Mouse (Mus musculus): ENCODE measurements around the gene Sirt5. TPM values are rescaled to one million over a fixed set of nuclear protein-coding genes. Genes with fewer than 3 reads are reported as not detected.

Gene Sirt5
- polyA plus RNA-seq, 1 experiment from 2014 or later = 19.6 TPM

DNA sequence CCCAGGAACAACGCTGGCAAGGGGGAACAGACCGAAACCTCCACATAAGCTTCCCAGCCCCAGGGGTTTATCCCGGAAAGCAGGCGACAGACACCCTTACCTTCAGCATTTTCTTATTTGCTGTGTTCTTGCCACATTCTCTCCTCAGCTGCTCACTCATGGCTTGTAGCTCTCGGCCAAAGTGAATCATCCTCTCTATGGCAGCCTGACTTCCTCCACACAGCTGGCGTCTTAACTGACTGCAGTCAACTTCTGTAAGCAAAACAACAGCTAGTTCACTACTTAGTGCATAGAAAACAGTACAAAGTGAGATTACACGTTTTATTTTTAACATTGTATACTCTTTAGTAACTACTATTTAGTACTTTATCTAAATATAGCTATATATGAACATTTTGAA lies 47.0 kb downstream of the Sirt5 start:
- H3K4me1 ChIP-seq (ENCODE audit: insufficient read depth, low read length) = no peaks in the 10 kb centered on the region
- H3K9me3 ChIP-seq (ENCODE audit: low read length) = no peaks in the 10 kb centered on the region
- ATAC-seq (ENCODE audit: low FRiP score, low TSS enrichment) = no peak
- H3K4me3 ChIP-seq (ENCODE audit: low read length) = no peak overlapping the region
- no peak overlapping the region for H3K27ac ChIP-seq (ENCODE audit: low read length)
- no peak overlapping the region for H3K9ac ChIP-seq (replicated peaks; ENCODE audit: low read length)
- 86% methylated on average over 7 of the region's 7 CpGs for WGBS
- H3K27me3 ChIP-seq (ENCODE audit: insufficient read depth, low read length) = no peaks in the 10 kb centered on the region
- H3K36me3 ChIP-seq (ENCODE audit: insufficient read depth, low read length) = peaks cover 44% of the 10 kb centered on the region
- H3K4me2 ChIP-seq (replicated peaks; ENCODE audit: low read depth, low read length) = no peak overlapping the region

GRCm38 (mm10) chr13:43413611-43414010 lies 48.3 kb downstream of the Sirt5 start:
- Histone ChIP-seq H3K36me3 (ENCODE audit: insufficient read depth, low read length) (peaks cover 48% of the 10 kb centered on the region), H3K9ac (replicated peaks; ENCODE audit: low read length) (no peak overlapping the region), H3K9me3 (ENCODE audit: low read length) (no peaks in the 10 kb centered on the region), H3K27ac (ENCODE audit: low read length) (no peak overlapping the region), H3K4me2 (replicated peaks; ENCODE audit: low read depth, low read length) (no peak overlapping the region), H3K27me3 (ENCODE audit: insufficient read depth, low read length) (no peaks in the 10 kb centered on the region), H3K4me1 (ENCODE audit: insufficient read depth, low read length) (no peaks in the 10 kb centered on the region), H3K4me3 (ENCODE audit: low read length) (no peak overlapping the region)
- WGBS = 92% methylated on average over 2 of the region's 2 CpGs
- no peak for ATAC-seq (ENCODE audit: low FRiP score, low TSS enrichment)

DNA sequence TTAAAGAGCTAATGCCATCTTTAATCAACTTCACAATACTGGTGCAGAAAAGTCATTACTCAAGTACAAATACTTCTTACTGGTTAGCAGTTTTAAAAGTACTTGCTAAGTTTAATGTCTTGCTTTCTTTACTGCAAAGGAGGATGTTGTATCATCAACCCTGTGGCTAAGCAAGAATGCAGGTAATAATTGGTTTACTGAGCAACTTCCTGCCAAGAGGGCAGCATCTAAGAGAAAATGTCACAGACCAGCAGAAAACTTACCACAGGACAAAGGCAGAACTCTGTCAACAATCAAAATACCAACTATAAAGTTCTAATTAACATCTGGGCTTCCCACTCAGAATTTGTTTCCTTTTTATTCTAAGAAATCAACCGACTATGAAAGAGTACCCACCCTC lies 50.0 kb downstream of the Sirt5 start:
- Histone ChIP-seq H3K4me3 (ENCODE audit: low read length) (no peak overlapping the region), H3K9me3 (ENCODE audit: low read length) (no peaks in the 10 kb centered on the region), H3K4me2 (replicated peaks; ENCODE audit: low read depth, low read length) (no peak overlapping the region), H3K27me3 (ENCODE audit: insufficient read depth, low read length) (no peaks in the 10 kb centered on the region), H3K27ac (ENCODE audit: low read length) (no peak overlapping the region), H3K9ac (replicated peaks; ENCODE audit: low read length) (no peak overlapping the region), H3K36me3 (ENCODE audit: insufficient read depth, low read length) (peaks cover 52% of the 10 kb centered on the region), H3K4me1 (ENCODE audit: insufficient read depth, low read length) (no peaks in the 10 kb centered on the region)
- ATAC-seq (ENCODE audit: low FRiP score, low TSS enrichment) = no peak
- whole genome bisulfite sequencing = 81% methylated on average over 1 of the region's 1 CpGs

DNA sequence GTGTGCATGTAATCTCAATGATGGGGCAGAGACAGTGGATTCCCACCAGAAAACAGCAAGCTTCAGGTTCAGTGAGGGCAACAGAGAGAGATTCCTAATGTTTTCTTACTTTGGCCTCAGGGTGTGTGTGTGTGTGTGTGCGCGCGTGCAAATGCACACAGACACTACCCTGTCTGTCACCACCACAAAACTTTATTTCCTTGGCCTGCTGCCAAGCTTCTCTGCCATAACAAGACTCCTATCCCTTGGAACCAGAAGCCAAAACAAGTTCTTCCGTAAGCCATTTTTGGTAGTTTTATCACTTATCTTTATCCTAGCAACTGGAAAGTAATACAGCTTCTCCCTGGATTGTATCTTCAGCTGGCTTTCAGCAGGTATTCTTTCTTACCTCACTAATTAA lies 63.1 kb downstream of the Sirt5 start:
- no peak for ATAC-seq (ENCODE audit: low FRiP score, low TSS enrichment)
- peaks cover 26% of the 10 kb centered on the region for H3K36me3 ChIP-seq (ENCODE audit: insufficient read depth, low read length)
- no peaks in the 10 kb centered on the region for H3K4me1 ChIP-seq (ENCODE audit: insufficient read depth, low read length)
- H3K4me2 ChIP-seq (replicated peaks; ENCODE audit: low read depth, low read length) = no peak overlapping the region
- no peak overlapping the region for H3K9ac ChIP-seq (replicated peaks; ENCODE audit: low read length)
- H3K27me3 ChIP-seq (ENCODE audit: insufficient read depth, low read length) = no peaks in the 10 kb centered on the region
- WGBS = 85% methylated on average over 4 of the region's 4 CpGs
- no peak overlapping the region for H3K4me3 ChIP-seq (ENCODE audit: low read length)
- no peak overlapping the region for H3K27ac ChIP-seq (ENCODE audit: low read length)
- H3K9me3 ChIP-seq (ENCODE audit: low read length) = no peaks in the 10 kb centered on the region

GRCm38 (mm10) chr13:43433395-43433794 lies 68.1 kb downstream of the Sirt5 start:
- Histone ChIP-seq H3K27me3 (ENCODE audit: insufficient read depth, low read length) (no peaks in the 10 kb centered on the region), H3K4me1 (ENCODE audit: insufficient read depth, low read length) (no peaks in the 10 kb centered on the region), H3K9ac (replicated peaks; ENCODE audit: low read length) (no peak overlapping the region), H3K4me3 (ENCODE audit: low read length) (no peak overlapping the region), H3K36me3 (ENCODE audit: insufficient read depth, low read length) (peaks cover 14% of the 10 kb centered on the region), H3K27ac (ENCODE audit: low read length) (no peak overlapping the region), H3K4me2 (replicated peaks; ENCODE audit: low read depth, low read length) (no peak overlapping the region), H3K9me3 (ENCODE audit: low read length) (0 out of 2 replicates have a peak, but pooled peaks cover 2% of the 10 kb centered on the region)
- WGBS = 81% methylated on average over 2 of the region's 2 CpGs
- no peak for ATAC-seq (ENCODE audit: low FRiP score, low TSS enrichment)

DNA sequence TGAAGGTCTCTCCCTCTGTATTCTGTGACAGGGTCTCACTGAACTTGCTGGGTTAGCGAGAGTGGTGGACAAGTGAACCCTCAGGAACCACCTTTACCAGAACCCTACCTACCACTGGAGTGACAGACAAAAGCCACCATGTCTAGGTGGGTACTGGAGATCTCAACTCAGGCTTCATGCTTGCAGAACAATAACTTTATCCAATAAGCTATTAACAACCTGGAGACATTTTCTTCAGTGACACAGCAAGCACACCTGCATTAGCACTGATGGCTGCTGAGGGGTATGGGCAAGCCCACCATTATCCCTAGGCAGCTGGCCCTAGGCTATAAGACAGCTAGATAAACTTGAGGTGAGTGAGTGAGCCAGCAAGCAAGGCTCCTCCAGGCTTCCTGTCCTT lies 75.1 kb downstream of the Sirt5 start:
- no peaks in the 10 kb centered on the region for H3K27me3 ChIP-seq (ENCODE audit: insufficient read depth, low read length)
- no peak overlapping the region for H3K27ac ChIP-seq (ENCODE audit: low read length)
- no peak overlapping the region for H3K4me3 ChIP-seq (ENCODE audit: low read length)
- H3K9ac ChIP-seq (replicated peaks; ENCODE audit: low read length) = no peak overlapping the region
- H3K4me2 ChIP-seq (replicated peaks; ENCODE audit: low read depth, low read length) = no peak overlapping the region
- H3K4me1 ChIP-seq (ENCODE audit: insufficient read depth, low read length) = no peaks in the 10 kb centered on the region
- 0 out of 2 replicates have a peak, but pooled peaks cover 2% of the 10 kb centered on the region for H3K9me3 ChIP-seq (ENCODE audit: low read length)
- no peak for ATAC-seq (ENCODE audit: low FRiP score, low TSS enrichment)
- H3K36me3 ChIP-seq (ENCODE audit: insufficient read depth, low read length) = no peaks in the 10 kb centered on the region
- 100% methylated on average over 1 of the region's 1 CpGs for WGBS

DNA sequence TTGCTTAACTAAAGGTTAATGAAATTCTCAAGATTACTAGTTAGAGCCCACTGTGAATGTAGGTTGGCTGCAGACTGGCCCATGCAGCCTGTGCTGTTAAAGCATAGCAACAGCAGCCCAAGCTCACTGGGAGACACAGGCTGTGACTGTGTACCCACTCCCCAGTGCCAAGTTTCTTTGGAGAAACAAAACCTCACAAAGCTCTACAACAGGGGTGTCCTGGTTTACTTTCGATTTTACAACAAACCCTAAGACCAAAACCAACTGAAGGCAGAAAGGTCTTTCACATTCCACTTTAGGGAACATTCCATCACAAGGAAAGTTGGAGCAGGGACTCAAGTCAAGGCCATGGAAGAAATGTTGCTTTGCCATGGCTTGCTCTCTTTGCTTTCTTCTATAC lies 77.3 kb downstream of the Sirt5 start:
- no peak overlapping the region for H3K27ac ChIP-seq (ENCODE audit: low read length)
- peaks cover 9% of the 10 kb centered on the region; the same call in 1 of the 2 replicates for H3K4me1 ChIP-seq (ENCODE audit: insufficient read depth, low read length)
- no peak for ATAC-seq (ENCODE audit: low FRiP score, low TSS enrichment)
- H3K4me3 ChIP-seq (ENCODE audit: low read length) = no peak overlapping the region
- H3K9ac ChIP-seq (replicated peaks; ENCODE audit: low read length) = no peak overlapping the region
- no peaks in the 10 kb centered on the region for H3K36me3 ChIP-seq (ENCODE audit: insufficient read depth, low read length)
- no peak overlapping the region for H3K4me2 ChIP-seq (replicated peaks; ENCODE audit: low read depth, low read length)
- H3K27me3 ChIP-seq (ENCODE audit: insufficient read depth, low read length) = no peaks in the 10 kb centered on the region
- 0 out of 2 replicates have a peak, but pooled peaks cover 1% of the 10 kb centered on the region for H3K9me3 ChIP-seq (ENCODE audit: low read length)
- 94% methylated on average over 1 of the region's 1 CpGs for WGBS

GRCm38 (mm10) chr13:43443706-43444105 lies 78.4 kb downstream of the Sirt5 start:
- no peak for ATAC-seq (ENCODE audit: low FRiP score, low TSS enrichment)
- no peak overlapping the region for H3K9ac ChIP-seq (replicated peaks; ENCODE audit: low read length)
- WGBS = 86% methylated on average over 4 of the region's 4 CpGs
- peaks cover 12% of the 10 kb centered on the region; the same call in 1 of the 2 replicates for H3K4me1 ChIP-seq (ENCODE audit: insufficient read depth, low read length)
- no peaks in the 10 kb centered on the region for H3K36me3 ChIP-seq (ENCODE audit: insufficient read depth, low read length)
- H3K27ac ChIP-seq (ENCODE audit: low read length) = no peak overlapping the region
- H3K9me3 ChIP-seq (ENCODE audit: low read length) = no peaks in the 10 kb centered on the region
- no peaks in the 10 kb centered on the region for H3K27me3 ChIP-seq (ENCODE audit: insufficient read depth, low read length)
- H3K4me3 ChIP-seq (ENCODE audit: low read length) = no peak overlapping the region
- H3K4me2 ChIP-seq (replicated peaks; ENCODE audit: low read depth, low read length) = no peak overlapping the region

GRCm38 (mm10) chr13:43444717-43445116 lies 79.4 kb downstream of the Sirt5 start:
- 93% methylated on average over 3 of the region's 3 CpGs for WGBS
- Histone ChIP-seq H3K27ac (ENCODE audit: low read length) (no peak overlapping the region), H3K4me3 (ENCODE audit: low read length) (no peak overlapping the region), H3K4me2 (replicated peaks; ENCODE audit: low read depth, low read length) (no peak overlapping the region), H3K9ac (replicated peaks; ENCODE audit: low read length) (no peak overlapping the region), H3K36me3 (ENCODE audit: insufficient read depth, low read length) (no peaks in the 10 kb centered on the region), H3K4me1 (ENCODE audit: insufficient read depth, low read length) (peaks cover 12% of the 10 kb centered on the region; the same call in 1 of the 2 replicates), H3K9me3 (ENCODE audit: low read length) (no peaks in the 10 kb centered on the region), H3K27me3 (ENCODE audit: insufficient read depth, low read length) (no peaks in the 10 kb centered on the region)
- ATAC-seq (ENCODE audit: low FRiP score, low TSS enrichment) = no peak
